Mouse (Mus musculus) T-cell, adult 66 days (primary cell): ENCODE results near the gene Gm10961. TPM values are rescaled to one million over a fixed set of nuclear protein-coding genes. Genes with fewer than 3 reads are reported as not detected.

Experiments
- total RNA-seq, 2 experiments: library from RNA; stranded (reverse); gene quantifications; 3 replicates in 1 of 2; 4 replicates in 1 of 2; pipeline ENCODE4 v1.2.4; 2023

Gm10961 gene
- total RNA-seq: not detected

GRCm38 (mm10) chr3:107630682-107631522 lies at the start of gene Gm10961:
Gene Gm10961, plus strand, starts transcription at chr3:107631322.

DNA sequence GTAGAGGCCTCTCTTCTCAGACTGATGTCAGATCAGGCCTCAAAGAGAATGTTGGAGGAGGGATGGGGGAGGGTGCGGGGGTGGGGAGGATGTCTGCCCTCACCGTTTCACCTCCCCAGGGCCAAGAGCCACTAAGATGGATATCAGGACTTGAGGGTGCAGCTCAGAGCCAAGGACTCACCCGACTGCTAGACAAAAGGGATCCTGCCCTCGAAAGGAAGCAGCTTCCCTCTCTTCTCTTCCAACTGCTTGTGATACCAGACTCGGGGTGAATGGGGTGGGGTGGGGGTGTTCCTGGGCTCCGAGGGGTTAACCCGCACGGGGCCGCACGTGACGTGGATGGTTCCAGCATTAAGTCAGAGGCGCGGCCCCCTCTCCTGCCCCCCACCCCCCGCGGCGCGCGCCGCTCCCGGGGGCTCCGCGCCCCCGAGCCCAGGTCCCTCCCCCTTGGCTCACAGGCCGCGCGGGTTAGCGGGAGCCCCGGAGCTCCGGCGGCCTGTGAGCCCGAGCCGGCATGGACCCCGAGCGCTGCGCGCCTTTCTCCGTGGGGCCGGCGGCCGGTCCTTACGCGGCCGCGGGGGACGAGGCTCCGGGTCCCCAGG lies 36.4 kb upstream of the Gm10961 start, which contains the start of gene Alx3:
Alx3 (plus strand) TSS at position 370 of the 602 bp plus-strand sequence.

DNA sequence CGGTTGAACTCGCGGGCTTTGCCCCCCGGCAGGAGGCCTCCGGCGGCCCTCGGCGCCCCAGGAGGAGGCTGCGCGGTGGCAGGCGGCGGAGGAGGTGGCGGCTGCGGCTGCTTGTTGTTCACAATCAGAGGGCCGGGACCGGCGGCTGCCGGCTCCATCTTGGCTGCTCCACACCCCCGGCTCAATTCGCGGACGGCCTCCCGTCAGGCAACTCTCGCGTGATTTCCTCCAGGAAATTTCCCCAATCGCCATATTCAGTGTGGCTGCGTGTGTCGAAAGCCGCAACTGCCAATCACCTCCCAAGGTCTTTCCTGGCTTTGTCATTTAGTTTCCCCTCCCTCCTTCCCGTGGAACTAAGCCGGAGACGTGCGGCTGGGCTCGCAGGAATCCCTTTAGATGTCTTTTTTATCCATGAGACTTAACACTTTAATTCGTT lies 419 bp downstream of the Gm10961 start, which contains the start of gene Strip1:
Strip1 (minus strand) TSS at position 172 of the 436 bp plus-strand sequence.

Other genes starting within 250 kb of the Gm10961 start
- not detected for gene Kcnc4, start 171.8 kb upstream of the Gm10961 start, total RNA-seq
- gene Slc6a17, start 113.3 kb upstream of the Gm10961 start, total RNA-seq: not detected
- gene Ubl4b, start 76.2 kb upstream of the Gm10961 start, total RNA-seq: not detected
- not detected for gene Alx3, start 36.3 kb upstream of the Gm10961 start, total RNA-seq
- 10 to 100 TPM; 53.0 to 55.1 TPM for gene Strip1, start 372 bp downstream of the Gm10961 start, total RNA-seq
- 10 to 100 TPM; 75.7 to 84.7 TPM for gene Ahcyl1, start 65.2 kb downstream of the Gm10961 start, total RNA-seq
- gene Csf1, start 129.1 kb downstream of the Gm10961 start, total RNA-seq: 10 to 100 TPM in 1 of 2 experiments, 1 to 10 TPM in 1; 5.0 to 10.4 TPM
- gene Eps8l3, start 245.9 kb downstream of the Gm10961 start, total RNA-seq: not detected